Mouse (Mus musculus): ENCODE measurements at regions not wholly inside any gene's neighbourhood (a gene's known extent, or its start where the extent isn't known, plus 50 kb on each side); places are given as distances from the start of the nearest gene placed in this dataset.
"Not testable (repeated sequence)": the region's sequence is repeated elsewhere in the genome, so short reads cannot be mapped to it uniquely, and the experiment has no call there.

DNA sequence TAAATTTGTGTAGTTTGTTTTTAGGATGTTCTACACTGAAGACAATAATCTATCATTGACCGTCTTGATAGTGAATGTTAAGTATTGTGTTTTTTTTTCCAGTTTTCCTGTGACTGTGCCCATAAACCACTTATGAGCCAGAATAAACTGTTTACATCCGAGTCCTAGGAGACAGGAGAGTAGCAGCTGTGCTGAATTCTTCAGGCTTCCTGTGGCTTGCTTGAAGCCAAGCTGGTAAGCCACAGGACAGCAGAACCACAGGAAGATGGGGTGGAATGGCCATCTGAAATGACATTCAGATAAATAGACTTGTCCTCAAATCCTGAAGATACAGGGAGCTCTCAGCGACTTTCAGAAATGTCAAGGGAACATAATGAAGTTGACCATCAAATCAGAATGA is 428.1 kb upstream of the Gria1 start:
- H3K4me2 ChIP-seq (ENCODE audit: low read depth, low read length), result no peak overlapping the region
- no peak overlapping the region for H3K4me3 ChIP-seq (ENCODE audit: low read depth, low read length)
- no peak overlapping the region for H3K9ac ChIP-seq (replicated peaks; ENCODE audit: low read depth, low read length)
- no peak overlapping the region for H3K27ac ChIP-seq (ENCODE audit: low read depth)
- no peaks in the 10 kb centered on the region for H3K9me3 ChIP-seq (replicated peaks; ENCODE audit: control insufficient read depth, low read length)
- H3K4me1 ChIP-seq (ENCODE audit: control insufficient read depth, insufficient read depth), result no peaks in the 10 kb centered on the region
- no peak for ATAC-seq (ENCODE audit: insufficient read depth, low read depth)
- H3K36me3 ChIP-seq (replicated peaks; ENCODE audit: control insufficient read depth, insufficient read depth, low read length), result no peaks in the 10 kb centered on the region
- TF ChIP-seq EP300 (IDR thresholded peaks at IDR 0.05; ENCODE audit: low read depth) (no peak), CTCF (IDR thresholded peaks at IDR 0.05; ENCODE audit: low read depth) (no peak)
- 67% methylated on average over 3 of the region's 3 CpGs for WGBS
- no peak for DNase-seq (ENCODE audit: low spot score)
- H3K27me3 ChIP-seq (ENCODE audit: control insufficient read depth, insufficient read depth, low read length), result no peaks in the 10 kb centered on the region

DNA sequence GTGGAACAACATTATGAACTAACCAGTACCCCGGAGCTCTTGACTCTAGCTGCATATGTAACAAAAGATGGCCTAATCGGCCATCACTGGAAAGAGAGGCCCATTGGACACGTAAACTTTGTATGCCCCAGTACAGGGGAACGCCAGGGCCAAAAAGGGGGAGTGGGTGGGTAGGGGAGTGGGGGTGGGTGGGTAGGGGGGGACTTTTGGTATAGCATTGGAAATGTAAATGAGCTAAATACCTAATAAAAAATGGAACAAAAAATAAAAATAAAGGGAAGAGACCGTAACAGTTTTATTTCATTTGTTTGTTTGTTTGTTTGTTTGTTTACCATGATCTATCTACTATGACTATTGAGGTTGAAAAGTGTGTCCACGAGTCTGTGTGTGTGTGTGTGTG is 417.8 kb upstream of the Gria1 start:
- WGBS, result 75% methylated on average over 2 of the region's 6 CpGs
- H3K9me3 ChIP-seq (replicated peaks; ENCODE audit: control insufficient read depth, low read length); H3K4me3 ChIP-seq (ENCODE audit: low read depth, low read length); H3K4me2 ChIP-seq (ENCODE audit: low read depth, low read length); H3K4me1 ChIP-seq (ENCODE audit: control insufficient read depth, insufficient read depth); H3K9ac ChIP-seq (replicated peaks; ENCODE audit: low read depth, low read length); DNase-seq (ENCODE audit: low spot score); H3K36me3 ChIP-seq (replicated peaks; ENCODE audit: control insufficient read depth, insufficient read depth, low read length); H3K27ac ChIP-seq (ENCODE audit: low read depth); H3K27me3 ChIP-seq (ENCODE audit: control insufficient read depth, insufficient read depth, low read length): not testable (repeated sequence)
- peak; percentile 36; the same call in 1 of the 2 replicates for ATAC-seq (ENCODE audit: insufficient read depth, low read depth)

GRCm38 (mm10) chr11:56603742-56604141 is 407.4 kb upstream of the Gria1 start:
- TF ChIP-seq CTCF (IDR thresholded peaks at IDR 0.05; ENCODE audit: low read depth), result no peak
- no peak for TF ChIP-seq EP300 (IDR thresholded peaks at IDR 0.05; ENCODE audit: low read depth)
- H3K36me3 ChIP-seq (replicated peaks; ENCODE audit: control insufficient read depth, insufficient read depth, low read length), result no peaks in the 10 kb centered on the region
- ATAC-seq (ENCODE audit: insufficient read depth, low read depth) (no peak), DNase-seq (ENCODE audit: low spot score) (no peak)
- H3K9me3 ChIP-seq (replicated peaks; ENCODE audit: control insufficient read depth, low read length), result no peaks in the 10 kb centered on the region
- no peak overlapping the region for H3K27ac ChIP-seq (ENCODE audit: low read depth)
- H3K4me1 ChIP-seq (ENCODE audit: control insufficient read depth, insufficient read depth), result no peaks in the 10 kb centered on the region
- no peak overlapping the region for H3K9ac ChIP-seq (replicated peaks; ENCODE audit: low read depth, low read length)
- 60% methylated on average over 1 of the region's 1 CpGs for WGBS
- H3K27me3 ChIP-seq (ENCODE audit: control insufficient read depth, insufficient read depth, low read length), result no peaks in the 10 kb centered on the region
- H3K4me3 ChIP-seq (ENCODE audit: low read depth, low read length), result no peak overlapping the region
- no peak overlapping the region for H3K4me2 ChIP-seq (ENCODE audit: low read depth, low read length)

GRCm38 (mm10) chr11:56627659-56628058 is 383.5 kb upstream of the Gria1 start:
- ATAC-seq (ENCODE audit: insufficient read depth, low read depth), result no peak

GRCm38 (mm10) chr11:56633445-56633844 is 377.7 kb upstream of the Gria1 start:
- Histone ChIP-seq H3K4me1 (ENCODE audit: control insufficient read depth, insufficient read depth) (no peaks in the 10 kb centered on the region), H3K9ac (replicated peaks; ENCODE audit: low read depth, low read length) (no peak overlapping the region), H3K4me3 (ENCODE audit: low read depth, low read length) (no peak overlapping the region), H3K36me3 (replicated peaks; ENCODE audit: control insufficient read depth, insufficient read depth, low read length) (no peaks in the 10 kb centered on the region), H3K27me3 (ENCODE audit: control insufficient read depth, insufficient read depth, low read length) (no peaks in the 10 kb centered on the region), H3K27ac (ENCODE audit: low read depth) (no peak overlapping the region), H3K9me3 (replicated peaks; ENCODE audit: control insufficient read depth, low read length) (no peaks in the 10 kb centered on the region), H3K4me2 (ENCODE audit: low read depth, low read length) (no peak overlapping the region)
- DNase-seq (ENCODE audit: low spot score) (no peak), ATAC-seq (ENCODE audit: insufficient read depth, low read depth) (no peak)
- no peak for TF ChIP-seq EP300 (IDR thresholded peaks at IDR 0.05; ENCODE audit: low read depth)
- 68% methylated on average over 2 of the region's 2 CpGs for WGBS

More at GRCm38 (mm10) chr11:56627659-56628058, 383.5 kb upstream of the Gria1 start:
- Histone ChIP-seq H3K36me3 (replicated peaks; ENCODE audit: control insufficient read depth, insufficient read depth, low read length) (no peaks in the 10 kb centered on the region), H3K4me3 (ENCODE audit: low read depth, low read length) (no peak overlapping the region), H3K9me3 (replicated peaks; ENCODE audit: control insufficient read depth, low read length) (no peaks in the 10 kb centered on the region), H3K27me3 (ENCODE audit: control insufficient read depth, insufficient read depth, low read length) (no peaks in the 10 kb centered on the region), H3K27ac (ENCODE audit: low read depth) (no peak overlapping the region), H3K4me2 (ENCODE audit: low read depth, low read length) (no peak overlapping the region), H3K9ac (replicated peaks; ENCODE audit: low read depth, low read length) (no peak overlapping the region), H3K4me1 (ENCODE audit: control insufficient read depth, insufficient read depth) (no peaks in the 10 kb centered on the region)
- TF ChIP-seq CTCF (IDR thresholded peaks at IDR 0.05; ENCODE audit: low read depth) (no peak), EP300 (IDR thresholded peaks at IDR 0.05; ENCODE audit: low read depth) (no peak)
- WGBS, result 47% methylated on average over 3 of the region's 3 CpGs
- no peak for DNase-seq (ENCODE audit: low spot score)

GRCm38 (mm10) chr11:56636606-56637226 is 374.5 kb upstream of the Gria1 start:
- Histone ChIP-seq H3K27ac (ENCODE audit: low read depth) (no peak overlapping the region), H3K36me3 (replicated peaks; ENCODE audit: control insufficient read depth, insufficient read depth, low read length) (no peaks in the 10 kb centered on the region), H3K9ac (replicated peaks; ENCODE audit: low read depth, low read length) (no peak overlapping the region), H3K4me2 (ENCODE audit: low read depth, low read length) (no peak overlapping the region), H3K4me1 (ENCODE audit: control insufficient read depth, insufficient read depth) (no peaks in the 10 kb centered on the region), H3K9me3 (replicated peaks; ENCODE audit: control insufficient read depth, low read length) (no peaks in the 10 kb centered on the region), H3K4me3 (ENCODE audit: low read depth, low read length) (no peak overlapping the region), H3K27me3 (ENCODE audit: control insufficient read depth, insufficient read depth, low read length) (no peaks in the 10 kb centered on the region)
- TF ChIP-seq EP300 (IDR thresholded peaks at IDR 0.05; ENCODE audit: low read depth) (no peak), CTCF (IDR thresholded peaks at IDR 0.05; ENCODE audit: low read depth) (no peak)
- no peak for DNase-seq (ENCODE audit: low spot score)
- no peak for ATAC-seq (ENCODE audit: insufficient read depth, low read depth)
- WGBS, result 67% methylated on average over 8 of the region's 8 CpGs
